Mouse (Mus musculus) urinary bladder, postnatal 10 days (tissue): ENCODE results near the gene Slc25a21.

ENCODE experiments used
- DNase-seq: peaks from one replicate; pipeline ENCODE4 v3.0.0; 2022; ENCODE audit warnings: low spot score

The Slc25a21 gene

GRCm38 (mm10) chr12:57016845-57017244 lies 180.4 kb downstream of the Slc25a21 start:
- DNase-seq: no peak

- no peak for DNase-seq
These were observed 180.9 kb downstream of the Slc25a21 start for GRCm38 (mm10) chr12:57016324-57016723.

- DNase-seq: no peak
These were observed 188.3 kb downstream of the Slc25a21 start for GRCm38 (mm10) chr12:57009010-57009409.

GRCm38 (mm10) chr12:56986049-56986448 lies 211.2 kb downstream of the Slc25a21 start:
- no peak for DNase-seq

- DNase-seq: no peak
These were observed 215.1 kb downstream of the Slc25a21 start for GRCm38 (mm10) chr12:56982066-56982626.

GRCm38 (mm10) chr12:56975256-56975655 lies 222.0 kb downstream of the Slc25a21 start:
- DNase-seq: no peak

- DNase-seq: no peak
These were observed 234.0 kb downstream of the Slc25a21 start for GRCm38 (mm10) chr12:56963236-56963635.

GRCm38 (mm10) chr12:56959230-56960051 lies 237.8 kb downstream of the Slc25a21 start:
- no peak for DNase-seq

GRCm38 (mm10) chr12:56958244-56958643 lies 239.0 kb downstream of the Slc25a21 start:
- no peak for DNase-seq

GRCm38 (mm10) chr12:56951749-56952657 lies 245.3 kb downstream of the Slc25a21 start:
- no peak for DNase-seq

- no peak for DNase-seq
These were observed 253.0 kb downstream of the Slc25a21 start for GRCm38 (mm10) chr12:56944265-56944664.

GRCm38 (mm10) chr12:56940861-56941260 lies 256.4 kb downstream of the Slc25a21 start:
- DNase-seq: no peak

GRCm38 (mm10) chr12:56918145-56918544 lies 279.1 kb downstream of the Slc25a21 start:
- no peak for DNase-seq

GRCm38 (mm10) chr12:56906476-56906875 lies 290.8 kb downstream of the Slc25a21 start:
- DNase-seq: no peak

- DNase-seq: no peak
These were observed 291.5 kb downstream of the Slc25a21 start for GRCm38 (mm10) chr12:56905652-56906305.

- DNase-seq: no peak
These were observed 292.1 kb downstream of the Slc25a21 start for GRCm38 (mm10) chr12:56905222-56905621.

GRCm38 (mm10) chr12:56902774-56903456 lies 294.4 kb downstream of the Slc25a21 start:
- DNase-seq: no peak

- no peak for DNase-seq
These were observed 299.3 kb downstream of the Slc25a21 start for GRCm38 (mm10) chr12:56897976-56898375.

GRCm38 (mm10) chr12:56897221-56897937 lies 299.9 kb downstream of the Slc25a21 start:
- DNase-seq: no peak

GRCm38 (mm10) chr12:56894963-56895362 lies 302.3 kb downstream of the Slc25a21 start:
- no peak for DNase-seq
